Mouse (Mus musculus) spleen, postnatal 14 days (tissue): ENCODE data around the gene Macrod2.

Experiments
- DNase-seq, 2 experiments: peaks; one replicate each; pipeline ENCODE4 v3.0.0; 2021 to 2022; ENCODE audit warnings: low spot score in 2 of 2

Gene Macrod2

GRCm38 (mm10) chr2:141292847-141293246 lies 897.7 kb downstream of the Macrod2 start:
- DNase-seq = no peak

GRCm38 (mm10) chr2:141299168-141299567 lies 904.1 kb downstream of the Macrod2 start:
- no peak for DNase-seq

DNA sequence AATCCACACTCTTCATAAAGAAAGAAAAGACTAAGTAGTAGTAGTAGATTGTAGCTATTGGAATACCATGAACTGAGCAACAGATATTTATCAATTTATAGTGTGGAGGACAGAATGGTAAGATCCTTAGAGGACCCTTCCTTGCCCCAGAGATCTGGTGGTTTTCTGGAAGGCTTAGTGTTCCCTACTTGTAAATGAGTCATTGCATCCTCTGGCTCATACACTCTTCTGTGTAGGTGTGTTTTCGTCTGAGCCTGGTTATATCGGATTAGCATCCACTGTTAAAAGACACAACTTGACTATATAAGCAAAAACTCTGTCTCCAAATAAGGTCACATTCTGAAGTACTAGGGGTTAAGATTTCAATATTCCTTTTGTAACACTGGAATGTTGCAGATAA lies 905.9 kb downstream of the Macrod2 start:
- no peak for DNase-seq

DNA sequence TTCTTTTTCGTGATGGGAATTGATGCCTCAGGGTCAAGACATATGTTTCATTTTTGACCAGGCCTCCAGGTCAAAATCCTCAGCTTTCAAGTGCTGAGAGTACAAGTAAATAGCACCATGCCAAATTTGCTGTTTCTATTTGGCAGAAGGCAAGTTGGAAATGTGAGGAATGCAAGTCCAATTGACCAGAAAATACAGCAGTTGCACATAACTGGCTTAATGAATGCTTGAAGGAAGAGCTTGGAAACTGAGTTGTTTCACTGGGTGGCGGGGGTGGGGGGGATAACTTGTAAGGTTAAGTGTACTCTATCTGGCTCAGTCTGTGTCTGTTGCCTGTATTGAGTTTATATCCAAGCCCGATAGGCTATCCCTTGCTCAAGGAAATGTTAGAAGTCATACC lies 913.3 kb downstream of the Macrod2 start:
- no peak for DNase-seq

GRCm38 (mm10) chr2:141312136-141312948 lies 917.2 kb downstream of the Macrod2 start:
- no peak for DNase-seq

GRCm38 (mm10) chr2:141315349-141315748 lies 920.2 kb downstream of the Macrod2 start:
- DNase-seq = no peak

- no peak for DNase-seq
These were observed 928.9 kb downstream of the Macrod2 start for GRCm38 (mm10) chr2:141323956-141324460.

DNA sequence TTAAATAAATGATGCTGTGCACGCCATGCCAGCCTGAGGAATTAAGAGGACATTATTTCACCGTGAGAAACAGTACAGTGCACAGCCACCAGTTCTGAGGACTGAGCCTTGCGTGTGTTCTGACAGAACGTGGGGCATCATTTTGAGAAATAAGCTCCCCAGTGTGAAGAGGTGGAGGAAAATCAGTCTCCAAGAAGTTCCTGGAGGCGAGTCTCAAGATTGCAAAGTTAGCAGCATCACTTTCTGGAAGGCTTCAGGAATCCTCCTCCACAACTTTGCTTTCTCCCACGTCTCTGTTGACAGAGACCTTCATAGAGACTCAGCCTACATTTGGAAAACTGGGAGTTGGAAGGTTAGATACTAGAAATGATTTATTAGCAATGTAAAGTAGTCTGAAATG lies 932.2 kb downstream of the Macrod2 start:
- DNase-seq = no peak

- no peak for DNase-seq
These were observed 942.6 kb downstream of the Macrod2 start for GRCm38 (mm10) chr2:141337708-141338107.

GRCm38 (mm10) chr2:141343988-141344535 lies 949.0 kb downstream of the Macrod2 start:
- no peak for DNase-seq

DNA sequence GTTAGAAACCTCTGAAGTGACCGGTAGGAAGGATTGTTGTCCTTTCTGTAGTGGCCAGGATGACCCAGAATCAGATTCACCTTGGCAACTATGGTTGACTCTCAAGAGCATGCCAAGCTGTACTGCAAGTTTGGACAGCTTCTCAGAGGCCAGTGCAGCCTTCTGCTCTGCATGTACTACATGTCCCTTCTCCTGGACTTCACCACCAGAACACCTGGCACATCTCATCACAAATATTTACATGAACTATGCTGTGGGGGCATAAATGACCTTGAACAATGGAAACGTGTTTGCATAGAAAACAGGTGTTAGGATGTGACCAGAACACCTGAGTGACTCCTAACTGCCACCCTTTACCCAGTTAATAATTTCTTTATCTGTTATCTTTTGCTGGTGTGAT lies 957.5 kb downstream of the Macrod2 start:
- no peak for DNase-seq

DNA sequence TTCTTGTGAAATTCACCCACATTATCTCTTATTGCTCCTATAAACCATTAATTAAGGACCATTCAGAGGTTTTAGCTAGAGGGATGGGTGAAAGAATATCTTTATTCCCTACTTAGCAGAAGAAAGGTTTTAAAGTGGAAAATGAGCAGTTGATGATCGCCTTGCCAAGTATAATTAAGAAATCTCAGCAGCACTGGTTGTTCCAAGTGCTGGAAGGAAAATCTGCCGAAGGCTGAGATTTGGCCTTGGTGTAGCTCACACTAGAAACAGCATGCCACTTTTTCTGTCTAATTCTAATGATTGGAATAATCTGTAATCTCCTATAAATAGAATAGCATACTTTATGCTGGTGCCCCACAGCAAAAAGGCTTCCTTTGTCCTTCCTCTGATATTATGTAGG lies 993.5 kb downstream of the Macrod2 start:
- DNase-seq = no peak

GRCm38 (mm10) chr2:141391229-141391628 lies 996.1 kb downstream of the Macrod2 start:
- DNase-seq = no peak

GRCm38 (mm10) chr2:141394806-141395205 lies 999.7 kb downstream of the Macrod2 start:
- DNase-seq = no peak

GRCm38 (mm10) chr2:141408766-141409165 lies 1013.7 kb downstream of the Macrod2 start:
- no peak for DNase-seq

DNA sequence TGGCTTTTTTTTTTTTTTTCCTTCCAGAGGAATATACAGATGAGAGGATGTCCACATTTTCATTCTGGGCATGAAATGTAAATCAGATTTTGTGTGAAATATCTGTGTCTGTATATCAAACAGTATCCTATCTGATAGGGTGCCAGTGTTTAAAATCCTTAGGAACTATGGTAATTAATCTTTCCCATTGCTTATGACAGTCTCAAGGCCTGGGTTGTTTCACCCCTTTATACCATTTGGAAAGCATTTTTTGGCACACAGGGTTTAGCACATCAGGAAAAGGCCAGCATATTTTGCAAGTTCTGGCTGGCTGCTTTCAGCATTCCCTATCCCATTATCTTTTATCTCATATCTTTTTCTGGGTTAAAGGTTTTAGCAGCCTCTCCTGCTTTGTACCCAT lies 1021.3 kb downstream of the Macrod2 start:
- no peak for DNase-seq

- DNase-seq = no peak
These were observed 1021.9 kb downstream of the Macrod2 start for GRCm38 (mm10) chr2:141416855-141417544.

GRCm38 (mm10) chr2:141419806-141420205 lies 1024.7 kb downstream of the Macrod2 start:
- no peak for DNase-seq

GRCm38 (mm10) chr2:141434084-141434483 lies 1039.0 kb downstream of the Macrod2 start:
- no peak for DNase-seq

DNA sequence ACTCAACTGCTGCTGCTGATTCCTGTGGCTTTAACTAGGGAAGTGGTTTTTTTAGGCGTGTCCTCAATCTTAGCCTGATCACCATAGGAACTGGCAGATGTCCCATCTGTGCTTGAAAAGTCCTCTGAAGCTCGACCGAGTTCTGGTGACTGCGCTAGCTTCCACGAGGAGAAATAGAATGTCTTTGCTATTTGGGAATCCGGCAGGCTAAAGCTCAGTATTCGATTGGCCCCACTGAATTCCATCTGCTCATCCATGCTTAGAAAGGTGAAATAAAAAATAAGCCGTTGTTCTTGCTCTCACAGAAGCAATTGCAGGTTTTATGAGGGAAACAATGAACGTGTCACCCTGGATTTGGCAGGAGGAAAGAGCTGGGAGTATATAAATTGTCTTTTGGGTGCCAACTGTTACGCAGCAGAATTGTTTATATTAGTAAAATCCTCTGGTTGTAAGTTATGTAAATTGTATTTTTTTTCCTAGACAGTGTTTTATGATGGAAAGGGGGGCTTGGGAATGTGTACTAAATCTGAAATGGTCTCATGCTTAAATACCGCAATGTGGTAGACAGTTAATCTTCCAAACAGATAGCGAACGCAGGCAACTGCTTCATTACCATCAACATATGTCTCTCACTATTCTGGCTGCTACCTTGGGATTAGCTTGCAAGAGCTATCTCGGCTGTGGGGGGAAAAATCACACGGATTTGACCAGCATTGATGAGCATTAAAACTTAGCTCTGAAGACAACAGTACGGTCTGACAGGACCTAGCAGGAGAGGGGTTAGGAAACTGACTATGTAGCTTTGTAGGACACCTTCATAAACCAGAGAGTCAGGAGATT lies 1039.8 kb downstream of the Macrod2 start:
- no peak for DNase-seq

- DNase-seq = no peak
These were observed 1046.8 kb downstream of the Macrod2 start for GRCm38 (mm10) chr2:141441896-141442295.
